Mouse (Mus musculus) granulocyte monocyte progenitor cell, adult 5-6 weeks (primary cell): ENCODE data around the gene Plcb2. TPM values are rescaled to one million over a fixed set of nuclear protein-coding genes. Genes with fewer than 3 reads are reported as not detected.

Experiments used
- ATAC-seq: replicated peaks from 2 replicates; pipeline ENCODE4 v1.8.0; 2016; ENCODE audit warnings: mild to moderate bottlenecking, moderate TSS enrichment, inconsistent platforms; ENCODE audit not compliant: poor library complexity, severe bottlenecking
- total RNA-seq, 2 experiments: library from RNA; stranded (forward) in 1 of 2; stranded (reverse) in 1 of 2; fragments of 200-712, 200-1000 nt in 1 of 2; fragments of >200 nt in 1 of 2; fragmentation: Nextera tagmentation in 1 of 2; gene quantifications; 2 replicates each; pipeline ENCODE4 v1.2.3; 2014 to 2017

Plcb2 gene
- total RNA-seq, 2 experiments from 2014 or later, result 70.7 to 99.1 TPM

DNA sequence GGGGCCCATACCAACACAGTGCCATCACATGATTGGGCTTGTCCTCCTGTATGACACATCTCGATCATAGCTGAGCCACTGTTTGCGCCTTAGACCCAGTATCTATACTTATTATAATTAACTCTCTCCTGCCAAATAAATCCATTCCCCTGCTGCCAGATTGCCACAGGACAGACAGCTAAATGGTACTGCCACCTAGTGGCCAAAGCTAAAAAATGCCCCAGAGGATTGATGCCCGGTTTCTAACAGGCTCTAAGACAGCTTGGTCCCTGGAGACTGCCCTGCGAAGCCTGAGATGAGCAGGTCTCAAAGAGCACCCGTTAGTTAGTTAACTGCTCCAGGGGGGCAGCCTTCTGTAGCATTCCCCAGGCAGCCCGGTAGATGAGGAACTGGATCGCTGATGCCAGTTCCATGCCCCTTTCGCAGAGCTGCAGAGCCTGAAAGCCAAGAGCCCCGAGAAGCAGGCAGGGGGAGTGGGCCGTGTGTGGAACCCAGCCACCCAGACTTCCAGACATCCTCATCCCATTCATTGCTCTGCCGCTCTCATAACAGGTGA is 32.5 kb downstream of the Plcb2 start:
- peak; percentile 24; the same call in 1 of the 2 replicates for ATAC-seq

- ATAC-seq, result no peak
These were observed 34.8 kb downstream of the Plcb2 start for GRCm38 (mm10) chr2:118693370-118693966.

GRCm38 (mm10) chr2:118689875-118690274 is 38.4 kb downstream of the Plcb2 start:
- no peak for ATAC-seq

DNA sequence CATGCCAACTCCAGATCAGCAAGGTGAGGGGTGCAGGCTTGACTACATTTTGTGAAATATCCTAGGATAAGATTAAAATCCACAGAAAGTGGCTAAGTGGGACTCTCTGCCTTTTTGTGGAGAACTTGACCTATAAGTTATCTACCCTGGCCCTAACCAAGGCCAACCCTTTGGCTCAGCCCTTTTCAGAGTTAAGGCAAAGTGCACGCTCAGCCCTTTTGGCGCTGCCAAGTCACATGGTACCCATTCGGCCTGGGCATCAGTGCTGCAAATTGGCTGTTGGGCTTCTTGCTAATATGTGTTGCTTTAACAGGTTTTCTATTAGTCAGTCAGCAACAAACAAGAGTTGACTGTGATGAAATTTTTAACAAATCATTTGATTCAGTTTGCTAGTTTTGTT is 40.4 kb downstream of the Plcb2 start:
- ATAC-seq, result no peak

DNA sequence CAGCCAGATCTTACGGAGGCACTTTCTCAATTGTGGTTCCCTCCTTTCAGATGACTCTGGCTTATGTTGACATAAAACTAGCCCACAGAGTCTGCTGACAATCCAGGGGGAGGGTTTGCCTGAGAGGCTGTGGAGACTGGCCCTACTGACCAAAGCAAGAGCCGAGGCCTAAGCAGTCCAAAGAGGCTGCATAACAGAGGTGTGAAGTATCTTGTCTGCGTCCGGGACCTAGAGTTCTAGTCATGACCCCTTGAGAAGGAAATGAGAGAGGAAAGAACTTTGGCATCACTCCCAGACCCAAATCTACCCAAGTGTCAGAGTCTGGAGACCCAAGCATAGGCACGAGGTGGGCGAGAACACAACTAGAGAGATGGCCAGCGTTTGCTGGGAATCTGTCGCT is 41.5 kb downstream of the Plcb2 start:
- ATAC-seq, result peak; percentile 50

DNA sequence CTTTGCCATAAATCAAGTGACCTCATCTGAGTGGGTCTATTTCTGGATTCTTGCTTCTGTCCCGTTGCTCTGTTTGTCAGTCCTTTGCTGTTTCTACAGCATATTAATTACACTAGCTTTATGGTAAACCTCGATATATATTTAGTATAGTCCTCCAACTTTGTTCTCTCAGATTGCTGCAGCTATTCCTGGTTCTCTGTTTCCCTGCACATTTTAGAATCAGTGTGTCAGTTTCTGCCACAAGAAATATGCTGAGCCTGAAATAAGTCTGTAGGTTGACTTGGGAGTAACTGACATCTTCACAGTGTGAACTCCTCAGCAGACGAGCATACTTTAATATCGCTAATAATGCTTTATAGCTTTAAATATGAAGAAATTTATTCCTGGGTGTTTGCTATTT is 43.1 kb downstream of the Plcb2 start:
- no peak for ATAC-seq

DNA sequence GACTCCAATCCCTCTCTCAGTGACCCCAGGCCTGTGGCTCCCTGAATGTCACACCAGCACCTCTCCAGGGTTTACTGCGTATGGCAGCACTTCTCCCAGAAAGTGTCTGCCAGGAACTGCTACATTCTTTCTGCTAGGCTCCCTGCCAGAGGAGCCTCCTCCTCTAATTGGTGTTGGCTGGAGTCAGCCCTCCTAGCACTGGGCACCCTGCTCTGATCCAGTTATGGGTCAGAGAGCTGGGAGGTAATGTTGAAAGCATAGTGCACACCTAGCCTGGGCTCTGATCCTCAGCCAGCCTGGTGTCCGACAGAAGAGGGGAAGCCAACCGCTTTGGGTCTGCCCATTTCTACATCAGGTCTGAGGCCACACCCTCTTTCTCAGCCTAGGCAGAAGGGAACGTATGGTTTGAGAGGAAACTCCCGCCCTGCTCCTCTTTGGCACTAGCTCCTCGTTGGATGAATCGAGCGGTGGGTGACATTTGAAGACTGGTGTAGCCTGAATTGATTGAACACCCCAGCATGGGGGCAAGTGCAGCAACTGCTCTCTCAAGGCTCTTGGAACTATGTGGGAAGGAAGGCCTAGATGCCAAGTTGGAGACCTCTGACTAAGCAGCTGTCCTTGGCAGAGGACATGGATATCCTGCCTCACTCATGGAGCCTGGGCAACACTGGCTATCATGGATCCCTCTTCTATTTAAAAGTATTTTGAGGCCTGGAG is 45.5 kb downstream of the Plcb2 start:
- peak; percentile 75 for ATAC-seq

GRCm38 (mm10) chr2:118680926-118681325 is 47.3 kb downstream of the Plcb2 start:
- no peak for ATAC-seq

DNA sequence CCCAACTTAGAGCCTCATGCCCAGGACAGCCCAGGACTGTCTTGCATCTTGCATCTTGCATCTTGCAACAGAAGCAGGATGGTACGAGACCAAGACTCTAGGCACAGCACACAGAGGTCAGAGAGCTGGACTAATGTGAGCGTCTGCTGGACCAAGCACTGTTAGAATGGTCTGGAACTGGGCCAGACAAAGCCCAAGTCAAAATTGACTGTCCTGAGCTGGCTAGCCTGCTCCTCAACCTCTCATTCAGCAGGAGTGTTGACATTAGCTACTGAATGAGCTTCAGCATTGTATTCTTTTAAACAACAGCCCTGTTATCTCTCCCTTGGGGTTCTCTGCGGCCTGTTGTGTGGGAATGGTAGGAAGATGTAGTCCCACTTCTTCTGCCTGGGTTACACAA is 48.7 kb downstream of the Plcb2 start:
- ATAC-seq, result no peak

DNA sequence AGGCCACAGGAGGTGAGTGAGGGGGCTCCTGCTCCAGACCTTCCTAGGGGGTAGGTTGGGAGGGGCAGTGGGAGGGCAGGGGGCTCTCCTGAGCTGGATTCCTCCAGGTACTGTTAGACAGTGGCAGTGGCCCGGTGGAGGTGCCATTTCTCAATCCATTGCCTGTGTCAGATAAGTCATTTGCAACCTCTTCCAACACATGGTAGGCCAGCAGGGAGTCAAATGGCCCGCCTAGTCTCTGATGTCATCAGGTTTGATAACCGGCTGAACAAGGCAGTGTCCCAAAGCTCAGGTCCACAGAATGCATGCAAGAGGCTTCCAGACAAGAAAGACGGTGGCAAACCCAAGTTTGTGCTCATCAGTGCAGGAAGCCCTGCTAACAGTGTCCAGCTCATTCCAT is 50.4 kb downstream of the Plcb2 start:
- 0 out of 2 replicates have a peak, but pooled peaks have one; percentile 15 for ATAC-seq

- ATAC-seq, result peak; percentile 29
These were observed 51.1 kb downstream of the Plcb2 start for GRCm38 (mm10) chr2:118676839-118677741.

DNA sequence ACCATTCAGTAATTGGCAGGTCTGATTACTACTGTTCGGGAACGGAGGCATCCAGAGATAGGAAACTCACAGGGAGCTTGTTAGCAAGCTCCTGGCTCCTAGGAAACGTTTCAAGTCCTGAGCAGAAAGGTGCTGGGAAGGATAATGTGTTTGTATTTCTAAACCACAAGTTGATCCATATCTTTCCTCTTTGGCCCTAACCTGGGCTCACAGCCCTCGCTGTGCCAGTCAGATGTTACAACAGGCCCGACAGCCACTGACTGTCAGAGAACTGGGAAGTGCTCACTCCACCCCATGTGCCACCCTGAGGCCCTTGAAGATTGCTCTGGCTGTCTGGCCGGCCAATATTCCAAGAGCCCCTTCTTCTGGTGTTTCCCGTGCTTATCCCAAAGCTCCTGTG is 53.7 kb downstream of the Plcb2 start:
- no peak for ATAC-seq

GRCm38 (mm10) chr2:118673686-118674465 is 54.4 kb downstream of the Plcb2 start:
- no peak for ATAC-seq

- no peak for ATAC-seq
These were observed 56.5 kb downstream of the Plcb2 start for GRCm38 (mm10) chr2:118671728-118672127.

GRCm38 (mm10) chr2:118669785-118670184 is 58.5 kb downstream of the Plcb2 start:
- no peak for ATAC-seq

GRCm38 (mm10) chr2:118669245-118669644 is 59.0 kb downstream of the Plcb2 start:
- ATAC-seq, result no peak

- no peak for ATAC-seq
These were observed 61.1 kb downstream of the Plcb2 start for GRCm38 (mm10) chr2:118667181-118667580.

GRCm38 (mm10) chr2:118665616-118666015 is 62.6 kb downstream of the Plcb2 start:
- ATAC-seq, result no peak

DNA sequence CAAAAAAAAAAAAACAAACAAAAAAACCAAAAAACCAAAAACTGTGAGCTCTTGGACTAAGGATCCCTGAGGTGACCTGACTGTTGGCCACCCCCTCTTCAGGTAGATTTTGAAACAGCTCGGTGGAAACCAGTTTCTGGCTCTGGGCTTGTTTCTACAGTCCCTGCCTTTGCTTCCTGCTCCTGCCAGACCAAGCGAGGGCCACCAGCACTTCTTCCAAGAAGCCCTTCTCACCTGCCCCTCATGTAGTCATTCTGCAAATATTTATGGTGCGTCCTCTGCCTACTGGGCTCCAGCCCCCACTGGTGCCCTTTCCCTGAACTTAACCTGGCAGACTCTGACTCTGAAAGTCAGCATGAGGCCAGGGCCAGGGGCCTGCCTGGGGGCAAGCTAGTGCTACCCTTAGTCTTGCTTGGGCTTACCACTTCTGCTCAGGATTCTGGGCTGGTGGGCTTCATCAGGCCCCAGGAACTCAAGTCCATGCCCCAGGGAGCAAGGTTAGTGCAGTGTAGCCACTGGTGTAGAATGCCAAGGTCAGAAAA is 63.2 kb downstream of the Plcb2 start:
- ATAC-seq, result no peak
